Mouse (Mus musculus) neural tube, embryonic 11.5 days (tissue): ENCODE results near the gene B130006D01Rik. TPM values are rescaled to one million over a fixed set of nuclear protein-coding genes. Genes with fewer than 3 reads are reported as not detected.

Experiments
- ATAC-seq: fragments of 200-750 bp; cut with Nextera tagmentation; 2 replicates; pipeline ENCODE4 v1.8.0; 2017; ENCODE audit warnings: moderate number of reproducible peaks, mild to moderate bottlenecking, moderate TSS enrichment, moderate library complexity; ENCODE audit not compliant: insufficient read depth, low FRiP score, low TSS enrichment
- DNase-seq: peaks from one replicate; pipeline ENCODE4 v3.0.0-alpha.2; 2015; ENCODE audit warnings: low spot score
- H3K27ac ChIP-seq: fragments of 300-500 bp; sonication (generic); 2 replicates; pipeline ENCODE4 v1.5.1; 2014; ENCODE audit warnings: low read depth, mild to moderate bottlenecking, low read length
- H3K27me3 ChIP-seq: fragments of 300-500 bp; sonication (generic); 2 replicates; pipeline ENCODE4 v1.6.1; 2014; ENCODE audit warnings: mild to moderate bottlenecking, low read length, mixed read lengths; ENCODE audit not compliant: control insufficient read depth, insufficient read depth
- H3K36me3 ChIP-seq: fragments of 300-500 bp; sonication (generic); 2 replicates; pipeline ENCODE4 v1.6.1; 2014; ENCODE audit warnings: mild to moderate bottlenecking, low read length, moderate library complexity, mixed read lengths; ENCODE audit not compliant: control insufficient read depth, insufficient read depth
- H3K4me1 ChIP-seq: fragments of 300-500 bp; sonication (generic); 2 replicates; pipeline ENCODE4 v1.6.1; 2014; ENCODE audit warnings: low read length, mixed read lengths; ENCODE audit not compliant: control insufficient read depth, insufficient read depth
- H3K4me2 ChIP-seq: fragments of 300-500 bp; sonication (generic); 2 replicates; pipeline ENCODE4 v1.6.1; 2014; ENCODE audit warnings: low read depth, mild to moderate bottlenecking, moderate library complexity
- H3K4me3 ChIP-seq: fragments of 300-500 bp; sonication (generic); 2 replicates; pipeline ENCODE4 v1.5.1; 2014; ENCODE audit warnings: low read depth, low read length
- H3K9ac ChIP-seq: fragments of 300-500 bp; sonication (generic); 2 replicates; pipeline ENCODE4 v1.6.1; 2014; ENCODE audit warnings: mild to moderate bottlenecking, low read length
- H3K9me3 ChIP-seq: fragments of 300-500 bp; sonication (generic); 2 replicates; pipeline ENCODE4 v1.6.1; 2016; ENCODE audit warnings: low read length; ENCODE audit not compliant: control insufficient read depth
- WGBS: fragments of 180-500 bp; shearing (Covaris S2); extraction: QIAGEN DNeasy Blood & Tissue Kit; methylation state at CpG from one replicate; pipeline ENCODE4 v1.1.7; 2014; 5-methylcytosine and 5-hydroxymethylcytosine counted together
- polyA plus RNA-seq: library from polyadenylated mRNA; unstranded; fragments of >200 nt; fragmentation: Nextera tagmentation; extraction: Ambion mirVana; gene quantifications from 2 replicates; pipeline ENCODE4 v1.2.1, GENCODE M21; 2014

Gene B130006D01Rik
- polyA plus RNA-seq, 1 experiment from 2014 or later = 1.1 TPM

DNA sequence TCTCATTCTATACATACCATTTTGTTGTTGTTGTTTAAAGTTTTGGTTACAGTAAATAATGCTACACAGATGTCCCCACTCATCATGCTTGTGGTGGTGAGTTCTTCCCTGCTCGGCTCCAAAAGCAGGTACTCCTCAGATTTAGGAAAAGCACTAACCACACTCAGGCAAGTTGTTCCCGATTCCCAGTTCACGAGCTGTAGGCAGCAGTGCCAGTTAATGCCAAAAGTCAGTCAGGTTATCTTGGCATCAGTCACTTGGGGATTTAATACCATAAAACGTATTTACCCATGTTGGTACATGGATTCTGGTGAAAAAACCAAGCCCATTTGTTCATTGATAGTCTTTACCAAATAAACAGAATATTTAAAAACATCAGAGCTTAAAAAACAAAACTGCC lies 2.8 kb downstream of the B130006D01Rik start:
- no peaks in the 10 kb centered on the region for H3K9me3 ChIP-seq
- H3K9ac ChIP-seq = no peak overlapping the region
- ATAC-seq (no peak), DNase-seq (no peak)
- H3K4me1 ChIP-seq = no peaks in the 10 kb centered on the region
- H3K4me3 ChIP-seq = no peak overlapping the region
- WGBS = 87% methylated on average over 4 of the region's 4 CpGs
- H3K27ac ChIP-seq = no peak overlapping the region
- H3K36me3 ChIP-seq = no peaks in the 10 kb centered on the region
- no peak overlapping the region for H3K4me2 ChIP-seq
- H3K27me3 ChIP-seq = no peaks in the 10 kb centered on the region

DNA sequence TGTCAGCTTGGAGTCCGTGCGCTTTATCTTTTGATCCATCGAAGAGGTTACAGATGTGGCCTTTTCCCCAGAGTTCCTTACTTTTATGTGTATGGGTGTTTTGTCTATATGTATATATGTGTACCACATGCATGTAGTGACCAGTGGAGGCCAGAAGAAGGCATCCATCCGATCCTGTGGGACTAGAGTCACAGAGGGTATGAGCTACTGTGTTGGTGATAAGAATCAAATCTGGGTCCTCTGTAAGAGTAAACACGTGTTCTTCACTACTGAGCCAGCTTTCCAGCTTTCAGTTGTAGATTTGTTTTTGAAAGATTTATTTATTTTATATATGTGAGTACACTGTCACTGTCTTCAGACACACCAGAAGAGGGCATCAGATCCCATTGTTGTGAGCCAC lies 4.6 kb downstream of the B130006D01Rik start:
- whole genome bisulfite sequencing = 93% methylated on average over 5 of the region's 5 CpGs
- no peak overlapping the region for H3K4me2 ChIP-seq
- H3K36me3 ChIP-seq = no peaks in the 10 kb centered on the region

DNA sequence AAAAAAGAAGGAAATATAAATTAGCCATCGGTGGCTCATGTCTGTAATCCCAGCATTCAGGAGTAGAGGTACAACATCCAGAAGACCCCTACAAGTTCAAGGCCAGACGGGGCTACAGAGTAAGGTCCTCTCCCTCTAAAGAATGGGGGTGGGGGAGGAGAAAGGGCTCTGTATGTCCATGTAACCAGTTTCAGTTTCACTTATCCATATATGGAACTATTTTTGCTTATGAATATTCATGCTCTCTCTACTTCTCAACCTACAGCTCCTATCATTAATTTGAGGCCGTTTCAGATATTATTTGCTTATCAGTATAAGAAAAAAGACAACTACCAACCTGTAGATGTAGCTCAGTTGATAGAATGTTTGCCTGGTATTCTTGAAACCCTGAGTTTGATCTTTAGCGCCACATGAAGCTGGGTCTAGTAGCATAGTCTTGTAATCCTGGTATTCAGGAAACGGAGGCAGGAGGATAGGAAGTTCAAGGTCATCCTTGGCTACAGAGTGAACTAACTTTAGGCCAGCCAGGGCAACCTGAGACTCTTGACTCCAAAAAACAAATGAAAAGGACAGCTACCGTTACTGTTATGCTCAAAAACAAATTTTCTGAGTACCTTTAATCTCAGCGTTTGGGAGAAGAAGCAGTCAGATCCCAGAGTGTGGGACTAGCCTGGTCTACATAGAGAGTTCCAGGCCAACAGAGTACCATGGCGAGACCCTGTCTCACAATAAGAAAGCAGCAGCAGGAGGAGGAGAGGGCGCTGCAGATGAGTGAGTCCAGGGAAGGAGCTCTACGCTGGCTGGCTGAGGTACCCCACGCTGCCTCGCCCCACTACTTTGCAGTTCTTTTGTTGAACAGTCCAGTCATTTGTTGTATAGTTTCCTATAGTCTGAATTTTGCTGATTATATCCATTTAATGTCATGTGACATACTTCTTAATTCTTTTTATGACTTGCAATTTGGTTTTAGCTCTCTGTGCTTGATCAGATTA lies 5.8 kb downstream of the B130006D01Rik start:
- H3K4me1 ChIP-seq = no peaks in the 10 kb centered on the region
- no peaks in the 10 kb centered on the region for H3K27me3 ChIP-seq
- H3K9me3 ChIP-seq = no peaks in the 10 kb centered on the region
- ATAC-seq = no peak
- H3K36me3 ChIP-seq = no peaks in the 10 kb centered on the region
- H3K4me2 ChIP-seq = no peak overlapping the region
- 88% methylated on average over 12 of the region's 12 CpGs for WGBS
- H3K9ac ChIP-seq = no peak overlapping the region
- no peak for DNase-seq
- H3K4me3 ChIP-seq = no peak overlapping the region
- no peak overlapping the region for H3K27ac ChIP-seq

More for the DNA sequence above, 4.6 kb downstream of the B130006D01Rik start:
- Histone ChIP-seq H3K4me1 (no peaks in the 10 kb centered on the region), H3K27me3 (no peaks in the 10 kb centered on the region), H3K4me3 (no peak overlapping the region), H3K9ac (no peak overlapping the region), H3K9me3 (no peaks in the 10 kb centered on the region), H3K27ac (no peak overlapping the region)
- ATAC-seq (no peak), DNase-seq (no peak)

DNA sequence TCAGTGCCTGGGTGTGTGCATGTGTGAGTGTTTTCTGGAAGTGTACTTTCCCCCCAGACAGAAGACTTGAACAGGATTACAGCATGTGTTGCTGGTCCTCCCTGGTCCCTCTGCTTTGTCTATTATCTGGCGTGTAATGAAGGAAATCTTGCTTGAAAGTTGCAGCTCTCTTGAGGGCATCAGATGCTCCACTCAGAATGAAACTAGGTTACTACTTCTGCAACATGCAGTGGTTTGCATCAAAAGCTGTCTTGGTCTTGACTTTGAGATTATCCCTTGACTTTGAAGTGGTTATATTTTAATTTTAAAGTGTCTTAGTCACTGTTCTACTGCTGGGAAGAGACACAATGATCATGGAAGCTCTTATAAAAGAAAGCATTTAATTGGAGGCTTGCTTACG lies 11.1 kb downstream of the B130006D01Rik start:
- H3K4me2 ChIP-seq = no peak overlapping the region
- no peak overlapping the region for H3K4me3 ChIP-seq
- H3K27ac ChIP-seq = no peak overlapping the region
- DNase-seq (no peak), ATAC-seq (no peak)
- 97% methylated on average over 2 of the region's 2 CpGs for WGBS
- no peaks in the 10 kb centered on the region for H3K36me3 ChIP-seq
- H3K27me3 ChIP-seq = no peaks in the 10 kb centered on the region
- no peaks in the 10 kb centered on the region for H3K9me3 ChIP-seq
- no peak overlapping the region for H3K9ac ChIP-seq
- H3K4me1 ChIP-seq = no peaks in the 10 kb centered on the region

DNA sequence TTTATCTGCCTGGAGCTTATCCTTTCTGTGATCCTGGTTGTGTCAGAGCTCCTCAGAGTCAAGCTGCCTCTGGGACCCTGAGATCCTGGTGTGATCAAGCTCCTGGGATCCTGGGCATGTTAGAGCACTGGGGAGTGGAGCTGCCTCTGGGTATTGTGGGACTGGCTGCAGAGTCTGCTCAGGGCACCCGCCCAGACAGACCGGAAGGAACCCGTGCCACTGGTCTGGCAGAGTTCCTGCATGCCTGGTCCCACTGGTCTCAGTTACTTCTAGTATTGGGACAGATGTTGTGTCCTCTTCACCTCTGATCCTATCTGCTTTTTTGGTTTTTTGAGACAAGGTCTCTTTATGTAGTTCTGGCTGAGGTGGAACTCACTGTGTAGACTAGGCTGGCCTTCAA lies 14.4 kb downstream of the B130006D01Rik start:
- H3K4me1 ChIP-seq = no peaks in the 10 kb centered on the region
- DNase-seq (no peak), ATAC-seq (no peak)
- no peak overlapping the region for H3K27ac ChIP-seq
- no peak overlapping the region for H3K4me2 ChIP-seq
- no peak overlapping the region for H3K9ac ChIP-seq
- no peak overlapping the region for H3K4me3 ChIP-seq
- no peaks in the 10 kb centered on the region for H3K27me3 ChIP-seq
- no peaks in the 10 kb centered on the region for H3K36me3 ChIP-seq
- 82% methylated on average over 3 of the region's 3 CpGs for WGBS
- no peaks in the 10 kb centered on the region for H3K9me3 ChIP-seq

DNA sequence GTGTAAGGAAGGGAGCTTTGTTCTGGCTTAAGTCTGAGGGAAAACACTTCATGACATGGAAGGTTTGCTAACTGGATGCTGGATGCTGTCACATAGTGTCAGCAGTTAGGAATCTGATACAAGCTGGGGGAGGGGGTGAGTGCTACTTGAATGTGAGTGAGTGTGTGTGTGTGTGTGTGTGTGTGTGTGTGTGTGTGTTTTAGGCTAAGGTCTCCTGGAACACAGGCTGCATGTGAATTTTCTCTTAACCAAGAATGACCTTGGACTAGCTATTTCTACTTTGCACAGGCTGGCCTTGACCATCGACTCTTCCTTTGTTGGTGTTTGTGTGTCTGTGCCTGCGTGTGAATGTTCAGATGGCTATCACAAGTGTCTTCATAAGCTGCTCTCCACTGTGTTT lies 21.1 kb downstream of the B130006D01Rik start:
- no peak overlapping the region for H3K4me2 ChIP-seq
- no peak overlapping the region for H3K27ac ChIP-seq
- H3K36me3 ChIP-seq = no peaks in the 10 kb centered on the region
- WGBS = 97% methylated on average over 2 of the region's 2 CpGs
- ATAC-seq = no peak
- no peak overlapping the region for H3K4me3 ChIP-seq
- H3K9me3 ChIP-seq = no peaks in the 10 kb centered on the region
- H3K27me3 ChIP-seq = no peaks in the 10 kb centered on the region
- no peaks in the 10 kb centered on the region for H3K4me1 ChIP-seq
- H3K9ac ChIP-seq = no peak overlapping the region
- DNase-seq = no peak

DNA sequence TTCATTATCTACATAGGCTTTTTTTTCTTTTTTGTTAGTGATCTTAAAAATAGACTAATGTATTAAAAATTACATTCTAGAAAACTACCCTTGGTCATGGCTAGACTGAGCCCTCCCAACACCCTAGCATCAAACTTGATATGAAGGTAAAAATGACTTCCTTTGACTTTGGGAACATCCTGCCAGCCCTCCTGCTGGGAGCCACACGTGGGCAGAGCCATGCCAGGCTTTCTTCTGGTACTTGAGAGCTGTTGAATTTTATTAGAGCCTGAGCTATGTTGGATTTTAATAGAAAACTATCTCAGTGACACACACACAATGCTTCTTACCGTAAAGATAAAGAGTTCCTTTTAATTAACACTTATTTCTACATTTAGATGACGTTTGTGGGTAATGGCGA lies 23.4 kb downstream of the B130006D01Rik start:
- H3K36me3 ChIP-seq = no peaks in the 10 kb centered on the region
- H3K27me3 ChIP-seq = no peaks in the 10 kb centered on the region
- DNase-seq (no peak), ATAC-seq (no peak)
- 85% methylated on average over 4 of the region's 4 CpGs for WGBS
- no peaks in the 10 kb centered on the region for H3K9me3 ChIP-seq
- H3K4me3 ChIP-seq = no peak overlapping the region
- H3K4me1 ChIP-seq = no peaks in the 10 kb centered on the region
- H3K27ac ChIP-seq = no peak overlapping the region
- no peak overlapping the region for H3K4me2 ChIP-seq
- no peak overlapping the region for H3K9ac ChIP-seq

DNA sequence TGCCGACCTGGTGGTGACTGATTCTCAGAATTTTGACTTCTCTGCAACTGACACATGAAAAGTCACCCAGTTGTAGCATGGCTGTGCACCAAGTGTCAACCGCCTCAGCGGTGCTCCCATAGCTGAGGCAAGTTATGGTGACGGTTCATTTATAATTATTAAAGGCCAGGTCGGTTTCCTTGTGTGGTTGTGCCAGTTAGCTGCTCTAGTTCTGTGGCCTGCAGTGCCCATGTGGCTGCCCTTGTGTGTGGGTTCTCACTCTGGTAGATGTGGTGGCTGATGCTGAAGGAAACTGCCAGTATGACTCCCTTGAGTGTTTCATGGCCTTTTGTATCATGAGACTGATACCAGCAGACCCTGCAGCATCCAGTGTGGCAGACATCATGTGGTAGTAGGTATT lies 24.9 kb downstream of the B130006D01Rik start:
- no peak for ATAC-seq
- Histone ChIP-seq H3K4me3 (no peak overlapping the region), H3K27me3 (no peaks in the 10 kb centered on the region), H3K27ac (no peak overlapping the region), H3K4me1 (no peaks in the 10 kb centered on the region), H3K4me2 (no peak overlapping the region), H3K9me3 (no peaks in the 10 kb centered on the region), H3K36me3 (no peaks in the 10 kb centered on the region), H3K9ac (no peak overlapping the region)
- no peak for DNase-seq
- WGBS = 92% methylated on average over 5 of the region's 5 CpGs

DNA sequence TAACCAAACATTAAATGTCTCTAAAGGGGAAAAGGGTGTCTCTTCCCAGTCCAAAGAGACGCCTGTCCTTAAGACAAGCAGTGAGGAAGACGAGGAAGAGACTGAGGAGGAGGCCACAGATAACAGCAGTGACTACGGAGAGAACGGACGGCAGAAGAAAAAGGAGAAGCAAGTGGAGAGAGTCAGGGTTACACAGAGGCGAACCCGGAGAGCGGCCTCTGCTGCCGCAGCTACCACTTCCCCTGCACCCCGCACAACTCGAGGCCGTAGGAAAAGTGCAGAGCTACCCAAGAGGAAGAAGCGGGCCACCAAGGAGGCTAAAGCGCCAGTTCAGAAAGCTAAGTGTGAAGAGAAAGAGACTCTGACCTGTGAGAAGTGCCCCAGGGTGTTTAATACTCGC lies 26.2 kb downstream of the B130006D01Rik start:
- 93% methylated on average over 15 of the region's 15 CpGs for WGBS
- ATAC-seq (no peak), DNase-seq (no peak)
- Histone ChIP-seq H3K27me3 (no peaks in the 10 kb centered on the region), H3K4me1 (no peaks in the 10 kb centered on the region), H3K4me2 (no peak overlapping the region), H3K4me3 (no peak overlapping the region), H3K9me3 (no peaks in the 10 kb centered on the region), H3K36me3 (no peaks in the 10 kb centered on the region), H3K27ac (no peak overlapping the region), H3K9ac (no peak overlapping the region)
